Mouse (Mus musculus): ENCODE data around the gene Zfp423. TPM values are rescaled to one million over a fixed set of nuclear protein-coding genes. Genes with fewer than 3 reads are reported as not detected.

The Zfp423 gene
- total and polyA plus RNA-seq, 2 experiments from 2014 or later, result 1.9 to 7.9 TPM

DNA sequence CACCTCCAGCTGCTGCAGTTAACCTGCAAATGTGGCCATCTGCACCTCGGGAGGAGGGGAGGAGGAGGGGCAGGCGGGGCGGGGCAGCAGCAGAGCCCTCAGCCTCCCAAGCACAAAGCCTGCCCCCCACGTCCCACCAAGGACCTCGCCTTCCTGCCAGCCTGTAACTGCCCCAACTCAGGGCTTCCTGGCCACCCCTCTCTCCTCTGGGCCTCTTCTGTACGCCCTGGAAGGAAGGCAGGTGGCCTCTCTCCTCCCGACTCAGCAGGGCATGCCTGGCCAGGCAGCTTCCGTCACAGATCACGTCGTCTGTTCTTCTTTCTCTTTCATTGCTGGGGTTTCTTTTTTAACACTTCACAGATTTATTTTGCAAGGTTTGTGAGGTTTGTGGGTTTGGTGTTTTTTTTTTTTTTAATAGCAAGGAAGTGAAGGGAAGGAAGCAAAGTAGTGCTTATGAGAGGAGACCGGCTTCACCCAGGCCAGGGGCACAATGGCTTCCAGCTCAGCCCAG lies 251.2 kb downstream of the Zfp423 start:
- Histone ChIP-seq H3K4me1 (ENCODE audit: control insufficient read depth, insufficient read depth) (no peaks in the 10 kb centered on the region), H3K36me3 (replicated peaks; ENCODE audit: control insufficient read depth, insufficient read depth, low read length) (no peaks in the 10 kb centered on the region), H3K9me3 (replicated peaks; ENCODE audit: control insufficient read depth, low read length) (no peaks in the 10 kb centered on the region), H3K9ac (replicated peaks; ENCODE audit: low read depth, low read length) (no peak overlapping the region), H3K4me2 (ENCODE audit: low read depth, low read length) (no peak overlapping the region), H3K27me3 (ENCODE audit: control insufficient read depth, insufficient read depth, low read length) (peaks cover 3% of the 10 kb centered on the region; the same call in 1 of the 2 replicates), H3K27ac (ENCODE audit: low read depth) (no peak overlapping the region), H3K4me3 (ENCODE audit: low read depth, low read length) (no peak overlapping the region)
- TF ChIP-seq EP300 (IDR thresholded peaks at IDR 0.05; ENCODE audit: low read depth), result no peak
- TF ChIP-seq CTCF (IDR thresholded peaks at IDR 0.05; ENCODE audit: low read depth), result no peak
- DNase-seq (ENCODE audit: low spot score), result no peak
- ATAC-seq (ENCODE audit: insufficient read depth, low read depth), result no peak
- WGBS, result 26% methylated on average over 11 of the region's 11 CpGs

- no peak overlapping the region for H3K4me2 ChIP-seq (ENCODE audit: low read depth, low read length)
These were observed 252.2 kb downstream of the Zfp423 start for GRCm38 (mm10) chr8:87707176-87707575.

DNA sequence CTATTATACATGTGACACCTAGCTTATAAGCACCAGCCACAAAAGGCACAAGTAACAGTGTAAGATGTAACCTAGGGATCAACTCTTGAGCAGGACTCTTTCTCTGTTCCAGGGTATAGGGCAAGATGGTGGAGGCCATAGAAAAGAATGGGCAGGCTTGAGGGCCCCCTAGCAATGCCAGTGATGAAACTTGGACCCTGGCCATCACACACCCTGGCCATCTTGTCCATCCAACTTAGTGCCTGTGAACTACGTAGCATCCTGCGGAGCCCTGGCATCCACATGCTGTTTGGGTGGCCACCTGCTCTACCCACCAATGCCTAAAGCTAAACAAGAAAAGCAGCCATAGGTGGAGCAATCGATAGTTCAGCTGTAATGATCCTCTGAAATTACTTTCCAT lies 254.6 kb downstream of the Zfp423 start:
- H3K4me3 ChIP-seq (ENCODE audit: low read depth, low read length), result no peak overlapping the region
- TF ChIP-seq EP300 (IDR thresholded peaks at IDR 0.05; ENCODE audit: low read depth) (no peak), CTCF (IDR thresholded peaks at IDR 0.05; ENCODE audit: low read depth) (no peak)
- WGBS, result 95% methylated on average over 3 of the region's 3 CpGs
- no peak for DNase-seq (ENCODE audit: low spot score)
- H3K4me1 ChIP-seq (ENCODE audit: control insufficient read depth, insufficient read depth), result no peaks in the 10 kb centered on the region; the same call in 1 of the 2 replicates
- no peak for ATAC-seq (ENCODE audit: insufficient read depth, low read depth)
- no peaks in the 10 kb centered on the region for H3K36me3 ChIP-seq (replicated peaks; ENCODE audit: control insufficient read depth, insufficient read depth, low read length)
- H3K9ac ChIP-seq (replicated peaks; ENCODE audit: low read depth, low read length), result no peak overlapping the region
- no peak overlapping the region for H3K4me2 ChIP-seq (ENCODE audit: low read depth, low read length)
- peaks cover 3% of the 10 kb centered on the region; the same call in 1 of the 2 replicates for H3K27me3 ChIP-seq (ENCODE audit: control insufficient read depth, insufficient read depth, low read length)
- no peak overlapping the region for H3K27ac ChIP-seq (ENCODE audit: low read depth)
- H3K9me3 ChIP-seq (replicated peaks; ENCODE audit: control insufficient read depth, low read length), result no peaks in the 10 kb centered on the region

More at GRCm38 (mm10) chr8:87707176-87707575, 252.2 kb downstream of the Zfp423 start:
- DNase-seq (ENCODE audit: low spot score) (no peak), ATAC-seq (ENCODE audit: insufficient read depth, low read depth) (no peak)
- TF ChIP-seq EP300 (IDR thresholded peaks at IDR 0.05; ENCODE audit: low read depth) (no peak), CTCF (IDR thresholded peaks at IDR 0.05; ENCODE audit: low read depth) (no peak)
- Histone ChIP-seq H3K4me3 (ENCODE audit: low read depth, low read length) (no peak overlapping the region), H3K27ac (ENCODE audit: low read depth) (no peak overlapping the region), H3K36me3 (replicated peaks; ENCODE audit: control insufficient read depth, insufficient read depth, low read length) (no peaks in the 10 kb centered on the region), H3K9me3 (replicated peaks; ENCODE audit: control insufficient read depth, low read length) (no peaks in the 10 kb centered on the region), H3K4me1 (ENCODE audit: control insufficient read depth, insufficient read depth) (no peaks in the 10 kb centered on the region), H3K9ac (replicated peaks; ENCODE audit: low read depth, low read length) (no peak overlapping the region), H3K27me3 (ENCODE audit: control insufficient read depth, insufficient read depth, low read length) (peaks cover 3% of the 10 kb centered on the region; the same call in 1 of the 2 replicates)
- 76% methylated on average over 17 of the region's 17 CpGs for whole genome bisulfite sequencing

- Histone ChIP-seq H3K4me2 (ENCODE audit: low read depth, low read length) (no peak overlapping the region), H3K9ac (replicated peaks; ENCODE audit: low read depth, low read length) (no peak overlapping the region), H3K4me1 (ENCODE audit: control insufficient read depth, insufficient read depth) (no peaks in the 10 kb centered on the region; the same call in 1 of the 2 replicates), H3K27me3 (ENCODE audit: control insufficient read depth, insufficient read depth, low read length) (no peaks in the 10 kb centered on the region; the same call in 1 of the 2 replicates), H3K36me3 (replicated peaks; ENCODE audit: control insufficient read depth, insufficient read depth, low read length) (no peaks in the 10 kb centered on the region), H3K27ac (ENCODE audit: low read depth) (no peak overlapping the region), H3K9me3 (replicated peaks; ENCODE audit: control insufficient read depth, low read length) (no peaks in the 10 kb centered on the region), H3K4me3 (ENCODE audit: low read depth, low read length) (no peak overlapping the region)
- TF ChIP-seq CTCF (IDR thresholded peaks at IDR 0.05; ENCODE audit: low read depth) (no peak), EP300 (IDR thresholded peaks at IDR 0.05; ENCODE audit: low read depth) (no peak)
- no peak for DNase-seq (ENCODE audit: low spot score)
- ATAC-seq (ENCODE audit: insufficient read depth, low read depth), result 0 out of 2 replicates have a peak, but pooled peaks have one; percentile 18
- 30% methylated on average over 10 of the region's 10 CpGs for WGBS
These were observed 256.5 kb downstream of the Zfp423 start for GRCm38 (mm10) chr8:87702790-87703311.

DNA sequence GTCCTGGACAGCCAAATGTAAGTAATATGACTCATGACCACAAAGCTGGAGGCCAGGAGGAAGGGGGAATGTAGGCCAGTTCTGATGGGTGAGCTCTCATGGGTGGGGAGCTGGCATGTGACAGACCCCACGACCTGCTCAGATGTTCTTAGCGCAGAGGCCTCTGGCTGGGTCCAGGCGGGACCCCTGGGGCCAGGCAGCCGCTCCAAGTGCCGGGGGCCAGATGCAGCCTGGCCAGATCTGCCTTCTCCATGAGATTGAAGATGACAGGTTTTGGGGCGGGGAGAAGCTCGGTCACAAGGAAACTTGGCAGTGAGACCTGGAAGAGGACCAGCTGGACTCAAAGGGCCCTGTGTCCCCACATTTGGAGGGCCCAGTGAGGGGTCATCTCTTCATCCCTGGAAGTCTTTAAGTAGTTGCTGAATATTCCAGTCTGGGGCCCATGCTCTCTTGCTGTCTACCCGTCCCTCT lies 257.3 kb downstream of the Zfp423 start:
- H3K9me3 ChIP-seq (replicated peaks; ENCODE audit: control insufficient read depth, low read length), result no peaks in the 10 kb centered on the region
- no peak overlapping the region for H3K9ac ChIP-seq (replicated peaks; ENCODE audit: low read depth, low read length)
- TF ChIP-seq EP300 (IDR thresholded peaks at IDR 0.05; ENCODE audit: low read depth), result no peak
- no peak for TF ChIP-seq CTCF (IDR thresholded peaks at IDR 0.05; ENCODE audit: low read depth)
- no peaks in the 10 kb centered on the region for H3K36me3 ChIP-seq (replicated peaks; ENCODE audit: control insufficient read depth, insufficient read depth, low read length)
- H3K27me3 ChIP-seq (ENCODE audit: control insufficient read depth, insufficient read depth, low read length), result no peaks in the 10 kb centered on the region; the same call in 1 of the 2 replicates
- peak; percentile 28; the same call in 1 of the 2 replicates for ATAC-seq (ENCODE audit: insufficient read depth, low read depth)
- no peaks in the 10 kb centered on the region; the same call in 1 of the 2 replicates for H3K4me1 ChIP-seq (ENCODE audit: control insufficient read depth, insufficient read depth)
- WGBS, result 51% methylated on average over 8 of the region's 8 CpGs
- H3K4me2 ChIP-seq (ENCODE audit: low read depth, low read length), result no peak overlapping the region
- H3K4me3 ChIP-seq (ENCODE audit: low read depth, low read length), result no peak overlapping the region
- no peak for DNase-seq (ENCODE audit: low spot score)
- no peak overlapping the region for H3K27ac ChIP-seq (ENCODE audit: low read depth)

All from heart, postnatal 0 days (tissue).